Mouse (Mus musculus): ENCODE data around the gene Rab9.

- no peak for TF ChIP-seq GATA1 (IDR thresholded peaks at IDR 0.05; ENCODE audit: borderline replicate concordance, low read length)
- TF ChIP-seq FLI1 (IDR thresholded peaks at IDR 0.05; ENCODE audit: low read length): no peak
Observed at GRCm38 (mm10) chrX:166528126-166528525, 48.5 kb upstream of the Rab9 start.

All from megakaryocyte, embryonic 14.5 days (primary cell).